Mouse (Mus musculus) central nervous system, embryonic 11.5 days (tissue): ENCODE measurements around the gene Ifit3b. TPM values are rescaled to one million over a fixed set of nuclear protein-coding genes. Genes with fewer than 3 reads are reported as not detected.

Experiments used
- polyA plus RNA-seq: library from polyadenylated mRNA; depleted of rRNA; stranded (reverse); fragments of >200 nt; gene quantifications from 2 replicates; pipeline ENCODE4 v1.2.3, GENCODE M21; 2012; rRNA removed

The Ifit3b gene
- polyA plus RNA-seq = 0.07 TPM in 1 of 2 replicates, not detected in the other

GRCm38 (mm10) chr19:34607237-34608051 is at the start of gene Ifit3b:
Gene Ifit3b, plus strand, starts transcription at chr19:34607970.

GRCm38 (mm10) chr19:34583126-34583766 is 24.5 kb upstream of the Ifit3b start, which contains the start of gene Ifit3:
Gene Ifit3, plus strand, starts transcription at chr19:34583531.

GRCm38 (mm10) chr19:34601888-34602287 is 5.9 kb upstream of the Ifit3b start, which contains the start of gene Ifit1bl1:
Gene Ifit1bl1, minus strand, starts transcription at chr19:34601956.

GRCm38 (mm10) chr19:34640623-34641022 is 32.9 kb downstream of the Ifit3b start, which contains the start of the genes Ifit1bl2 and Ifit1:
Gene Ifit1bl2, minus strand, starts transcription at chr19:34640743.
Gene Ifit1, plus strand, starts transcription at chr19:34640871.

Other genes with a start within 250 kb of the Ifit3b start
- 0.30 and 3.5 TPM in 2 replicates for gene Ch25h, start 132.8 kb upstream of the Ifit3b start, polyA plus RNA-seq
- 10.6 and 19.4 TPM in 2 replicates for gene Lipa, start 80.5 kb upstream of the Ifit3b start, polyA plus RNA-seq
- gene Ifit2, start 57.3 kb upstream of the Ifit3b start, polyA plus RNA-seq = 1.6 and 3.5 TPM in 2 replicates
- 0.38 and 0.45 TPM in 2 replicates for gene Ifit3, start 24.4 kb upstream of the Ifit3b start, polyA plus RNA-seq
- gene Ifit1bl1, start 6.0 kb upstream of the Ifit3b start, polyA plus RNA-seq = 0.23 and 0.25 TPM in 2 replicates
- 0.07 and 0.11 TPM in 2 replicates for gene Ifit1bl2, start 32.8 kb downstream of the Ifit3b start, polyA plus RNA-seq
- gene Ifit1, start 32.9 kb downstream of the Ifit3b start, polyA plus RNA-seq = 0.20 and 0.25 TPM in 2 replicates
- 2.0 and 2.2 TPM in 2 replicates for gene Slc16a12, start 139.3 kb downstream of the Ifit3b start, polyA plus RNA-seq